Mouse (Mus musculus) kidney, embryonic 14.5 days (tissue): ENCODE results near the gene Gsdma. TPM values are rescaled to one million over a fixed set of nuclear protein-coding genes. Genes with fewer than 3 reads are reported as not detected.
A peak's percentile ranks its signal among the peaks of the same experiment; 100 is the strongest.

ENCODE experiments used
- ATAC-seq: fragments of 200-750 bp; cut with Nextera tagmentation; 2 replicates; pipeline ENCODE4 v1.8.0; 2017; ENCODE audit warnings: moderate number of reproducible peaks, mild to moderate bottlenecking, moderate TSS enrichment, moderate library complexity; ENCODE audit not compliant: low FRiP score, low TSS enrichment
- H3K27ac ChIP-seq: fragments of 300-500 bp; sonication (generic); 2 replicates; pipeline ENCODE4 v1.5.1; 2014; ENCODE audit warnings: low read depth, mild to moderate bottlenecking, low read length, moderate library complexity, mixed read lengths
- H3K27me3 ChIP-seq: fragments of 300-500 bp; sonication (generic); 2 replicates; pipeline ENCODE4 v1.6.1; 2014; ENCODE audit warnings: mild to moderate bottlenecking, low read length; ENCODE audit not compliant: control insufficient read depth, insufficient read depth
- H3K36me3 ChIP-seq: fragments of 300-500 bp; sonication (generic); 2 replicates; pipeline ENCODE4 v1.6.1; 2014; ENCODE audit warnings: low read length, mixed read lengths; ENCODE audit not compliant: control insufficient read depth, insufficient read depth
- H3K4me1 ChIP-seq: fragments of 300-500 bp; sonication (generic); 2 replicates; pipeline ENCODE4 v1.6.1; 2014; ENCODE audit warnings: low read length, mixed read lengths; ENCODE audit not compliant: control insufficient read depth, insufficient read depth
- H3K4me2 ChIP-seq: fragments of 300-500 bp; sonication (generic); replicated peaks from 2 replicates; pipeline ENCODE4 v1.6.1; 2014; ENCODE audit warnings: low read depth, mild to moderate bottlenecking, low read length
- H3K4me3 ChIP-seq: fragments of 300-500 bp; sonication (generic); 2 replicates; pipeline ENCODE4 v1.5.1; 2014; ENCODE audit warnings: mild to moderate bottlenecking, low read length
- H3K9ac ChIP-seq: fragments of 300-500 bp; sonication (generic); 2 replicates; pipeline ENCODE4 v1.6.1; 2014; ENCODE audit warnings: low read depth, mild to moderate bottlenecking, low read length, moderate library complexity
- H3K9me3 ChIP-seq: fragments of 300-500 bp; sonication (generic); 2 replicates; pipeline ENCODE4 v1.6.1; 2016; ENCODE audit warnings: low read length; ENCODE audit not compliant: control insufficient read depth
- WGBS: fragments of 180-500 bp; shearing (Covaris S2); extraction: QIAGEN DNeasy Blood & Tissue Kit; methylation state at CpG from one replicate; pipeline ENCODE4 v1.1.7; 2014; 5-methylcytosine and 5-hydroxymethylcytosine counted together
- polyA plus RNA-seq: library from polyadenylated mRNA; unstranded; fragments of >200 nt; fragmentation: Nextera tagmentation; extraction: Ambion mirVana; gene quantifications from 2 replicates; pipeline ENCODE4 v1.2.1, GENCODE M21; 2014

Gene Gsdma
- polyA plus RNA-seq, 1 experiment from 2014 or later, result not detected

DNA sequence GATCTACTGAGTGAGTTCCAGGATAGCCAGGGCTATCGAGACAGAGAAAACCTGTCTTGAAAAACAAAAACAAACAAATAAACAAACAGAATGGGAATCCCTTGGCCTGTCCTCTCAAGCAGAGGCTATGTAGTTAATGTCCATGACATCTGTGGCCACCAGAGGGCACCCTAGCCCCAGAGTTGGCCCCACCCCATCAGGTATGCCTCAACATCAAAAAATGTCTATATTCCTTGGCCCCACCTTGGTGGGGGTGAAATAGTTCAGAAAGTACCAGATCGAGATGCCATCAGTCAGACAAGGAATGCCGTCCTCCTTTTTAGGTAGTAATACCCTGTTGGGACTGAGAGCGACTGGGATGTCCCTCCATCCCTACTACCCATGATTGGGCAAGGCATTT is 35.8 kb downstream of the Gsdma start:
- Histone ChIP-seq H3K9ac (no peak overlapping the region), H3K27me3 (no peaks in the 10 kb centered on the region), H3K4me3 (no peak overlapping the region), H3K36me3 (peaks cover 25% of the 10 kb centered on the region), H3K4me1 (peaks cover 11% of the 10 kb centered on the region; the same call in 1 of the 2 replicates), H3K4me2 (no peak overlapping the region), H3K27ac (no peak overlapping the region), H3K9me3 (no peaks in the 10 kb centered on the region)
- ATAC-seq, result no peak; the same call in 1 of the 2 replicates
- WGBS, result 38% methylated on average over 4 of the region's 4 CpGs

DNA sequence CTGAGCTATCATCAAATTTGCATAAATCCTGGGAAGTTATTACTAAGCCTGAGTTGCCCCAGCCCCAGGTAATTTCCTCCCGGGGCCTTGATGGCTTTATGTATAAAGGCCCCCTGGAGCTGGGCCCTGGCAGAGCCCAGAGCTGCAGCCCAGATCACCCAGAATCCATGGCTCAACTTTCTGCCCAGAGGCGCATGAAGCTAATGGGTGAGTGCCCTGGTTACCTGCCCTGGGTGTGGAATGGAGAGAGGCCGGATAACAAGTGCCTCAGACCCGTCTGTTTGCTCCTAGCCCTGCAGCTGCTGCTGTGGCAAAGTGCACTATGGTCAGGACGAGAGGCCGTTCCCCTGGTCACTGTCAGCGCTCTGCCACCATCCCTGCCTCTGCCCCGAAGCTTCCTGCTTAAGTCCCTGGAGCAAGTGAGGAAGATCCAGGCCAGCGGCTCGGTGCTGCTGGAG is 37.1 kb downstream of the Gsdma start, which contains the start of gene Csf3:
Csf3 (plus strand) TSS at position 51 of the 458 bp plus-strand sequence.
- Histone ChIP-seq H3K27me3 (no peaks in the 10 kb centered on the region), H3K36me3 (peaks cover 20% of the 10 kb centered on the region), H3K9me3 (no peaks in the 10 kb centered on the region), H3K27ac (no peak within 1 kb of the TSS), H3K4me1 (peaks cover 22% of the 10 kb centered on the region), H3K9ac (no peak within 1 kb of the TSS), H3K4me2 (no peak within 1 kb of the TSS), H3K4me3 (no peak within 1 kb of the TSS)
- 24% methylated on average over 10 of the region's 10 CpGs for WGBS
- ATAC-seq, result no peak

DNA sequence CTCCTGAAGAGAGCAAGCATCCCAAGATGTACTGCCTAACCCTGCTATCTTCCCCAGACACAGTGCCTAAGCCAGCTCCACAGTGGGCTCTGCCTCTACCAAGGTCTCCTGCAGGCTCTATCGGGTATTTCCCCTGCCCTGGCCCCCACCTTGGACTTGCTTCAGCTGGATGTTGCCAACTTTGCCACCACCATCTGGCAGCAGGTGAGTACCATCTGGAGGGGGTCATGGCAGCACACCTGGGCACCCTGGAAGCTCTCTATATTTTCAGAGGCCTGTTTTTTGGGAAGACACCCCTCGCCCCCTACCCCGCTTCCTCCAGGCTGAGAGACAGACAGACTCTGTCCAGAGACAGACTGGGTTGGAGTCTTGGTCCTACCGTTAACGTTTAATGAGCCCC is 38.2 kb downstream of the Gsdma start:
- no peak for ATAC-seq
- Histone ChIP-seq H3K27me3 (no peaks in the 10 kb centered on the region), H3K4me2 (no peak overlapping the region), H3K36me3 (peaks cover 25% of the 10 kb centered on the region; the same call in 1 of the 2 replicates), H3K9ac (no peak overlapping the region), H3K27ac (no peak overlapping the region), H3K9me3 (no peaks in the 10 kb centered on the region), H3K4me3 (no peak overlapping the region), H3K4me1 (peaks cover 26% of the 10 kb centered on the region)
- WGBS, result 70% methylated on average over 5 of the region's 5 CpGs

DNA sequence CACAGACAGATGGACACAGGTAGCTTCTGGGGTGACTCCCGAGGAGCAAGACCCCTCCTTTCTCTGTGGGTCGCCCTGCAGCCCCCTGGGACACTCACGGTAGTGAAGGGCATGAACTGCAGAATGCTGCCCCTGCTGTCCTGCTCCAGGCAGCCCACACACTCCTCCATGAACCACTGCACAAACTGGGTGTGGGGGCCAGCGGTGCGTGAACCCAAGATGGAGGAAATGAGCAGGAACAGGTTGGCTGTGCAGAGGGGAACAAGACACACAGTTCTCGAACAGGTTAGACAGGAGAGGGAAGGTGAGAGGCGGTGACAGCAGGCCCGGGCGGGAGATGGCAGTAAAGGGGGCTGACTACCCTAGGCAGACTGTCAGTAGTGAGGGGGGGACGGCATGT is 40.9 kb downstream of the Gsdma start:
- WGBS, result 59% methylated on average over 10 of the region's 10 CpGs
- peak; percentile 21 for ATAC-seq
- Histone ChIP-seq H3K4me3 (no peak overlapping the region), H3K27ac (peak overlapping the region; percentile 86), H3K9me3 (no peaks in the 10 kb centered on the region), H3K36me3 (peaks cover 37% of the 10 kb centered on the region), H3K4me2 (peak overlapping the region; percentile 15; the same call in 1 of the 2 replicates), H3K27me3 (no peaks in the 10 kb centered on the region), H3K9ac (no peak overlapping the region), H3K4me1 (peaks cover 53% of the 10 kb centered on the region)

DNA sequence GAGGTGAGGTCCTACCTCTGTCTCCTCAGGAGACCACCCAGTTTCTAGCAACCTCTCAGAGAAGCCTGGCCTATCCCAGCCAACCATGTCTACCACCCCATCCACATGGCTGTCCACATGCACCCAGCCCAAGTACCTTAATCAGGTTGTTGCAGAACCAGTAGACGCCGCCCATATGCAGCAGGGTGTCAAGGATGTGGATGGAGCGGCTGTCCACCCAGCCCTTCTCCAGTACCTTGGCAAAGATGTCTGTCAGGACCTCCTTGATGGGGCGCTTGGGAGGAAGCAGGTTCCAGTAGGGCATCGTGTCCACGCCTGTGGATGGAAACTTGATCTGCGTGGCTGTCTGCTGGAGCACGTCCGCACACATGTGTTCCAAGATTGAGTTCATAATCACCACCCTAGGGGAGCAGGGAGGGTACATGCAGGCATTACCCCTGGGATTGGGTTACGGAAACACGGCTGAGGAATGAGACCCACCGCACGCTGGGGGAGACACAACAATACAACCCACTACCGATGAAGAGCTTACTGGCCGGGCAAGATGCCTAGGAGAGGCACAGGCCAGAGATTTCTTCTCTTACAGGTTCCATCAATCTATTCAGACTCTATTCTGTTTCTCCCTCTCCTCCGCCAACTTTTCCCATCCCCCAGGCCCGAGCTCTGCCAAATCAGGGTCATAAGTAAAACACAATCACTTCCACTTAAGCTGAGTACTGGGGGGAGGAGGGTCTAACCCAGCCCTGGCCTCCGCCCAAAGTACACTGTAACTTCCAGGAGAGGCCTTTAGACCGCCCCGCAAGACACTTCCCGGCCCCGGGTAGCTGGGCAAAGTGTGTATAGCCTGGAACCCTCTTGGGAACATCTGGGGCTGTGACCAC is 43.5 kb downstream of the Gsdma start:
- H3K4me2 ChIP-seq, result no peak overlapping the region
- 56% methylated on average over 22 of the region's 22 CpGs for WGBS

DNA sequence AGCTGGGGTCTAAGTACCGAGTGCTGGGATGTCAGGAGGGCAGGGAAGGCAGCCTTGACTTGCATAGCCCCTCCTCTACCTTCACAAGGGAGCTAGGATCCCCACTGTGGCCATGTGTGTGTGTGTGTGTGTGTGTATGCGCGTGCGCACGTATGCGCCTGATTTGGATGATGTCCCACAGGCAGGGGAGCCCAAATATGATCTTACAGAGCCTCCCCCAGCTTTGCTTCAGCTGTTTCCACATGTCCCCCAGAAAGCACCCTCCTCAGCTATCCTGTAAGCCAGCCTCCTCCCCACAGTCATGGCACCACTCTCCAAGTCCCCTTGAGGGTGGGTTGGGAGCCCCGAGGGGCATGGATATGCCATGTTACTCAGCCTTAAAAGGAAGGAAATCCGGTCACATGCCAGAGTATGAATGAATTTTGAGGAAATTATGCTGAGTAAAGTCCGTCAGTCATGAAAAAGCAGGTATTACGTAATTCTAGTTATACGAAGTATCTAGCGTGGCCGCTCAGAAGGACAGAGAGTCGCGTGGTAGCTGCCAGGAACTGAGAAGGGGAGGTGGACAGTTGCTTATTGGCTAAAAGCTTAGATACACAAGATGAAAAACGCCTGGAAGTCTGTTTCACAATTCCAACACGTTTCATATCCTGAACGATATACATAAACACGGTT is 44.3 kb downstream of the Gsdma start:
- H3K36me3 ChIP-seq, result peaks cover 57% of the 10 kb centered on the region
- no peak overlapping the region for H3K9ac ChIP-seq
- ATAC-seq, result no peak
- H3K4me1 ChIP-seq, result peaks cover 55% of the 10 kb centered on the region
- no peak overlapping the region for H3K4me3 ChIP-seq
- peak overlapping the region; percentile 74 for H3K27ac ChIP-seq
- H3K4me2 ChIP-seq, result no peak overlapping the region
- WGBS, result 75% methylated on average over 19 of the region's 19 CpGs
- no peaks in the 10 kb centered on the region for H3K27me3 ChIP-seq
- no peaks in the 10 kb centered on the region for H3K9me3 ChIP-seq

More for the DNA sequence above, 43.5 kb downstream of the Gsdma start:
- Histone ChIP-seq H3K27ac (peak overlapping the region; percentile 74; the same call in 1 of the 2 replicates), H3K4me1 (peaks cover 55% of the 10 kb centered on the region), H3K36me3 (peaks cover 49% of the 10 kb centered on the region), H3K4me3 (no peak overlapping the region), H3K27me3 (no peaks in the 10 kb centered on the region), H3K9me3 (no peaks in the 10 kb centered on the region), H3K9ac (no peak overlapping the region)
- peak; percentile 3; the same call in 1 of the 2 replicates for ATAC-seq

DNA sequence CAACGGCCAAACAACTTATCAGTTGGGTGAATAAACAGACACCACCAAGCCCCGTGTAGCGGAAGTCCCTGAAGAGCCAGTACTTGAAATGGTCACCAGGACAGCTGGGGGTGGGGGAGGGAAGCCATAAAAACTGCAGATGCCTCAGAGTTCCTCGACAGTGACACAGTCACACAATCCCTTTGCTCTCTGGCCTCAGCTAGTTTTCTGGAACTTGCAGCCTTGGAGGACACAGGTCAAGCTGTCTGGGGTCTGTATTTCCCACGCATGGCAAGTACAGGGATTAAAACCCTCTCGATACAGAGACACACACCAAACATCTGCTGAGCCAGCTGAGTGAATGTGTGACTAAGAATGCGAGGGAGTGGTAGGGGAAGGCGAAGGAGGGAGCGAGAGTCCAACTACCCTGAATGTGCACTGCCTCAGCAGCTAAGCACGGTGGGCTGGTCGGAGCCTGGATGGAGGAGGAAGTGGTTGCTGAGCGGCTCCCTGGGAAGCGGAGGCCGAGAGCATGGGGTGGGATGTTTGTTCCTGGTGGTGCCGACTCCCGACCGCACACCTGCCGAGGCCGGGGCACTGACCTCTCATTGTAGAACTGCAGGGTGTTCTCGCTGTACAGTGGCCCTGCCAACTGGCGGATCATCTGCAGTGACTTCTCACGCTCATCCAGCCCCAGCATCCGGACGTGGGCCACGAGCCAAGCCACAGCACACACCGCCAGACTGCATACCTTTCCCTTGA is 45.0 kb downstream of the Gsdma start:
- no peaks in the 10 kb centered on the region for H3K27me3 ChIP-seq
- H3K9ac ChIP-seq, result no peak overlapping the region
- peak overlapping the region; percentile 74 for H3K27ac ChIP-seq
- ATAC-seq, result 0 out of 2 replicates have a peak, but pooled peaks have one; percentile 34
- H3K4me3 ChIP-seq, result no peak overlapping the region
- H3K9me3 ChIP-seq, result no peaks in the 10 kb centered on the region
- peaks cover 55% of the 10 kb centered on the region for H3K4me1 ChIP-seq
- H3K4me2 ChIP-seq, result peak overlapping the region; percentile 8; the same call in 1 of the 2 replicates
- WGBS, result 54% methylated on average over 26 of the region's 26 CpGs
- H3K36me3 ChIP-seq, result peaks cover 62% of the 10 kb centered on the region

DNA sequence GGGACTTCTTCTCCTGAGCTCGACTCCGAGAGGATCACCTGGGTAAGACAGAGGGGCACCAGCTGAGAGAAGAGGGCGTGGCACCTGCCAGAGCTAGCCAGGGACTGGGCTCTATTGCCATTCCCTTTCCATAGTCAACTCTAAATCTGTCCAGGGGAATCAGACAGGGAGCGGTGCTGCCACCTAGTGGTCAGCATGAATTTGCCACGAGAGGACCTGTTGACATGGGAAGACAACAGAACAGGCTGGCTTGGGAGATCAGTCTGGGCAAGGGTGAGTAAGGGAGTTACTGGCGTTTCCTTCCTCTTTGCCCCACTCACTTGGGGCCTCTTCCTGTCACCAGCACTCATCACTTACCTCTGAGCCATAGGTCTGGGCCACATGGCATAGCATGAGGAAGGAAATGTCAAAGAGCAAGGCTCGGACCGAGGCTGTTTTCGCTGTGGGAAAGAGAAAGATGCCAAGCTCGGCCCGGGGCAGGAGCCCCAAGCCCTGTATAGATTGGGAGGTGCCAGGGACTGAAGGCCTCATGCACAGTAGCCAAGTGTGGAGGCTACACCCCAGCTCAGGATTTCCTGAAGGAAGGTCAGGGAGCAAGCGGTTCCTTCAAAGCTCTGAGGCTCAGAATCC is 46.4 kb downstream of the Gsdma start:
- 49% methylated on average over 12 of the region's 12 CpGs for WGBS
- H3K9ac ChIP-seq, result peak overlapping the region; percentile 12

More for the DNA sequence above, 46.4 kb downstream of the Gsdma start:
- Histone ChIP-seq H3K36me3 (peaks cover 63% of the 10 kb centered on the region), H3K9me3 (no peaks in the 10 kb centered on the region), H3K4me3 (no peak overlapping the region), H3K4me2 (0 out of 2 replicates have a peak overlapping the region, but pooled peaks have one; percentile 3), H3K27me3 (no peaks in the 10 kb centered on the region), H3K4me1 (peaks cover 42% of the 10 kb centered on the region), H3K27ac (peak overlapping the region; percentile 74; the same call in 1 of the 2 replicates)
- peak; percentile 13 for ATAC-seq
